Mouse (Mus musculus): ENCODE data around the gene Emc10. TPM values are rescaled to one million over a fixed set of nuclear protein-coding genes. Genes with fewer than 3 reads are reported as not detected.

The Emc10 gene
- total and polyA plus RNA-seq, 3 experiments = 91.4 to 149 TPM; not detected in 1

GRCm38 (mm10) chr7:44445528-44445923 is 50.8 kb downstream of the Emc10 start:
- Histone ChIP-seq H3K4me3 (ENCODE audit: control insufficient read depth in 1 of 2, insufficient read depth in 1 of 2, low read depth in 2 of 2, low read length in 2 of 2) (no peak overlapping the region), H3K79me2 (ENCODE audit: control insufficient read depth, insufficient read depth, low read length, poor library complexity) (no peaks in the 10 kb centered on the region), H3K9me3 (replicated peaks; ENCODE audit: insufficient read depth, low read length) (no peaks in the 10 kb centered on the region), H3K27ac (ENCODE audit: control insufficient read depth, low read depth, low read length) (no peak overlapping the region), H3K36me3 (ENCODE audit: control insufficient read depth in 1 of 2, insufficient read depth in 2 of 2, low read length in 2 of 2) (no peaks in the 10 kb centered on the region), H3K9ac (ENCODE audit: control insufficient read depth, low read depth, low read length, poor library complexity, severe bottlenecking) (no peak overlapping the region), H3K27me3 (ENCODE audit: control insufficient read depth in 1 of 2, insufficient read depth in 2 of 2, low read length in 2 of 2) (peaks cover 0 to 1% of the 10 kb centered on the region in 2 experiments; a peak in 3 of 4 replicates), H3K4me1 (ENCODE audit: control insufficient read depth in 1 of 2, insufficient read depth in 2 of 2, low read length in 2 of 2) (no peaks in the 10 kb centered on the region)
- TF ChIP-seq ETS1 (IDR thresholded peaks at IDR 0.05; ENCODE audit: low read depth, low read length) = no peak
- no peak for TF ChIP-seq TCF12 (IDR thresholded peaks at IDR 0.05; ENCODE audit: low read depth, low read length)
- TF ChIP-seq ZC3H11A (IDR thresholded peaks at IDR 0.05; ENCODE audit: low read depth, low read length) = no peak
- TF ChIP-seq NRF1 (IDR thresholded peaks at IDR 0.05; ENCODE audit: insufficient read depth, low read depth, low read length, poor library complexity, severe bottlenecking) = no peak
- no peak for TF ChIP-seq ZMIZ1 (IDR thresholded peaks at IDR 0.05; ENCODE audit: low read depth, low read length)
- no peak for TF ChIP-seq UBTF (IDR thresholded peaks at IDR 0.05; ENCODE audit: borderline replicate concordance, insufficient read depth, low read depth, low read length)
- TF ChIP-seq TAL1 (IDR thresholded peaks at IDR 0.05; ENCODE audit: low read length) = no peak
- TF ChIP-seq USF1 (IDR thresholded peaks at IDR 0.05; ENCODE audit: low read depth, low read length) = no peak
- no peak for TF ChIP-seq MEF2A (IDR thresholded peaks at IDR 0.05; ENCODE audit: extremely low read depth, insufficient replicate concordance, low read depth, low read length, poor library complexity, severe bottlenecking)
- TF ChIP-seq MAZ (IDR thresholded peaks at IDR 0.05; ENCODE audit: low read depth, low read length) = no peak
- no peak for TF ChIP-seq MYC (IDR thresholded peaks at IDR 0.05; ENCODE audit: low read depth, low read length)
- TF ChIP-seq CHD1 (IDR thresholded peaks at IDR 0.05; ENCODE audit: low read depth, low read length) = no peak
- no peak for TF ChIP-seq HCFC1 (IDR thresholded peaks at IDR 0.05; ENCODE audit: low read depth, low read length)
- no peak for TF ChIP-seq MAFK (IDR thresholded peaks at IDR 0.05; ENCODE audit: borderline replicate concordance, low read depth, low read length)
- no peak for DNase-seq (ENCODE audit: low read depth, low spot score)

GRCm38 (mm10) chr7:44444886-44445527 is 51.3 kb downstream of the Emc10 start:
- no peaks in the 10 kb centered on the region for H3K79me2 ChIP-seq (ENCODE audit: control insufficient read depth, insufficient read depth, low read length, poor library complexity)
- H3K27me3 ChIP-seq (ENCODE audit: control insufficient read depth in 1 of 2, insufficient read depth in 2 of 2, low read length in 2 of 2) = peaks cover 0 to 1% of the 10 kb centered on the region in 2 experiments; a peak in 3 of 4 replicates
- H3K27ac ChIP-seq (ENCODE audit: control insufficient read depth, low read depth, low read length) = no peak overlapping the region
- no peak for TF ChIP-seq POLR2AphosphoS5 (IDR thresholded peaks at IDR 0.05; ENCODE audit: borderline replicate concordance, low read depth, low read length)
- TF ChIP-seq USF1 (IDR thresholded peaks at IDR 0.05; ENCODE audit: low read depth, low read length) = no peak
- TF ChIP-seq MAX (IDR thresholded peaks at IDR 0.05; ENCODE audit: low read length) = no peak
- no peak for TF ChIP-seq CHD2 (IDR thresholded peaks at IDR 0.05; ENCODE audit: low read length)
- TF ChIP-seq MXI1 (IDR thresholded peaks at IDR 0.05; ENCODE audit: low read depth, low read length) = no peak
- TF ChIP-seq ZKSCAN1 (IDR thresholded peaks at IDR 0.05; ENCODE audit: low read depth, low read length) = no peak
- TF ChIP-seq KAT2A (conservative IDR thresholded peaks at IDR 0.05; ENCODE audit: low read depth, low read length) = no peak
- TF ChIP-seq JUND (IDR thresholded peaks at IDR 0.05; ENCODE audit: low read depth, low read length) = no peak
- TF ChIP-seq ZNF384 (IDR thresholded peaks at IDR 0.05; ENCODE audit: low read depth, low read length) = no peak
- TF ChIP-seq RCOR1 (IDR thresholded peaks at IDR 0.05; ENCODE audit: low read depth, low read length) = no peak
- no peak for TF ChIP-seq MYC (IDR thresholded peaks at IDR 0.05; ENCODE audit: low read depth, low read length)
- TF ChIP-seq TAL1 (IDR thresholded peaks at IDR 0.05; ENCODE audit: low read length) = no peak
- TF ChIP-seq ETS1 (IDR thresholded peaks at IDR 0.05; ENCODE audit: low read depth, low read length) = no peak
- no peak for TF ChIP-seq NELFE (IDR thresholded peaks at IDR 0.05; ENCODE audit: low read depth, low read length)
- no peak overlapping the region for H3K9ac ChIP-seq (ENCODE audit: control insufficient read depth, low read depth, low read length, poor library complexity, severe bottlenecking)
- H3K9me3 ChIP-seq (replicated peaks; ENCODE audit: insufficient read depth, low read length) = no peaks in the 10 kb centered on the region
- no peak overlapping the region for H3K4me3 ChIP-seq (ENCODE audit: control insufficient read depth in 1 of 2, insufficient read depth in 1 of 2, low read depth in 2 of 2, low read length in 2 of 2)
- no peaks in the 10 kb centered on the region for H3K4me1 ChIP-seq (ENCODE audit: control insufficient read depth in 1 of 2, insufficient read depth in 2 of 2, low read length in 2 of 2)
- DNase-seq (ENCODE audit: low read depth, low spot score) = no peak
- no peaks in the 10 kb centered on the region for H3K36me3 ChIP-seq (ENCODE audit: control insufficient read depth in 1 of 2, insufficient read depth in 2 of 2, low read length in 2 of 2)
